Mouse (Mus musculus) heart, postnatal 10 days (tissue): ENCODE data around the gene Lin37. TPM values are rescaled to one million over a fixed set of nuclear protein-coding genes. Genes with fewer than 3 reads are reported as not detected.

ENCODE experiments used
- DNase-seq, 2 experiments: peaks; one replicate each; pipeline ENCODE4 v3.0.0; 2021
- intact Hi-C: fragments of 180-260 bp; cut with DNase I; formaldehyde crosslinking; loops from one replicate; pipeline ENCODE4 v1.15.1; 2025
- total RNA-seq, 2 experiments: library from RNA; stranded (reverse); gene quantifications; 2 replicates each; pipeline ENCODE4 v1.2.3; 2021

Gene Lin37
- total RNA-seq: 10 to 100 TPM; 15.0 to 23.6 TPM

DNA sequence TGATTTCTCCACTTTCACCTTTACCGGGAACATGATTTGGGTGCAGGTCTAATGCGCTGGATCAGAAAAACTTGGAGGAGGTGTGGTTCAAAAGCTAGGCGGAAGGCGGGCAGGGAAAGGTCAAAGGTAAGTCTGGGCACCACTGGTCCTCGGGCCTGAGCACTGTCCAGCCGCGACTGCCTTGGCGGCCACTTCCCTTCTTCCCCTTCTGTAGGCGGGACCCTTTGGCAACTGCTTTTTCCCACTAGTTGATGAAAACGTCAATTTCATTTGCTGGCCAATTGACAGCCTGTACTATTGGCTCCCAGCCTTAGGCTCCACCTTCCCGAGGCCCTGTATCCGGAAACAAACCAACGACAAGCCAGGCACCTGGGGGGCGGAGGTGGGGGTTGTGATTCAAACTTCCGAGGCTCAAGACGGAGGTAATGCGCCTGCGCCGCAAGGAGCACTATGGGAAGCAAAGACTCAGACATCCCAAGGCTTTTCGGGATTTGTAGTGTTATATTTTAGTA is at the start of gene Lin37:
Gene Lin37 (minus strand): TSS at position 396 of the 512 bp plus-strand sequence.
- DNase-seq: peak; percentile 98
- intact Hi-C loops: no loop called here

DNA sequence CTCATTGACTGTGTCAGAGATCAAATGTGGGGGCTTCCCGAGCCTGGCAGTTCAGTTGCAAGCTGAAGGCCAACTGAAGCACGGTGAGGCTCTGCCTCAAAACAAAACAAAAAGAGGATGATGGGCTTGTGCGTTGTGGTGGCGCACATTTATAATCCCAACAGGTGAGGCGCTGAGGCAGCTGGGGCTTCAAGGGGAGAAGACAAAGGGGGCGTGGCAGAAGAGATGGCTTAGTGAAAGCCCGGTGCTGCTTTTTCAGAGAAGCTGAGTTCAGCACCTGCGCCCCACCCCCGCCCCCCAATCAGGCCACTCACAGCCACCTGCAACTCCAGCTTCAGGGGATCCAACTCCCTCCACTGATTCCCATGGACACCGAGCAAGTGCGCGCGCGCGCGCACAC is 48.8 kb upstream of the Lin37 start:
- DNase-seq: no peak
- intact Hi-C loops: loop anchor here (1.0 to 5.0 kb wide), 2 partner anchors 19 to 116 kb away; partner anchors contain the start of gene Prodh2

DNA sequence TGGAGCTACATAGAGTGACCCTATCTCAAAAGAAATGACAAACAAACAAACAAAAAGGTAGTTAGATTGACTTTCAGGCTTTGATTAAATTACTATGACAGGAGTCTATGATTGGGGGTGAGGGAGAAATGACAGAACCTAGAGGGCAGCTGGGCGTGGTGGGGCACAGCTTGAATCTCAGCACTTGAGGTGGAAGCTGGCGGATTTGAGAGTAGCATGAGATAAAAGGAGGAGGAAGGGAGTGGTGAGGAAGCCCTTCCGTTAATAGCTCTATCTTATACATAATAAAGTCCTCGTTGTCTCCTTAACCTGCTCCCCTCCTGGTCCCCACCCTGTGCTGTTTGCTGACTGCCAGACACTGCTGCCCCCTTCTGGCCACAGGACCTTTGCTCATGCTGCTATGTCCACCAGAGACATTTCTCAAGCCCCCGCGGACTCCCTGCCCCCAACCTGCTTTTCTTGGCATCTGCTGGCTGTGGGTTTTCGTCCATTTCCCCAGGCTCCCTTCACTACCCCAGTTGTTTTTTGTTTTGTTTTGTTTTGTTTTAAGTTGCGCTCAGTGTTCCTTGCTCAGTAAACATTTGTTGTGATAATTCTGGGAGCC is 48.2 kb upstream of the Lin37 start:
- peak; percentile 58 to 68 for DNase-seq
- intact Hi-C loops: loop anchor here (1.0 to 5.0 kb wide), 2 partner anchors 19 to 116 kb away; partner anchors contain the start of gene Prodh2

DNA sequence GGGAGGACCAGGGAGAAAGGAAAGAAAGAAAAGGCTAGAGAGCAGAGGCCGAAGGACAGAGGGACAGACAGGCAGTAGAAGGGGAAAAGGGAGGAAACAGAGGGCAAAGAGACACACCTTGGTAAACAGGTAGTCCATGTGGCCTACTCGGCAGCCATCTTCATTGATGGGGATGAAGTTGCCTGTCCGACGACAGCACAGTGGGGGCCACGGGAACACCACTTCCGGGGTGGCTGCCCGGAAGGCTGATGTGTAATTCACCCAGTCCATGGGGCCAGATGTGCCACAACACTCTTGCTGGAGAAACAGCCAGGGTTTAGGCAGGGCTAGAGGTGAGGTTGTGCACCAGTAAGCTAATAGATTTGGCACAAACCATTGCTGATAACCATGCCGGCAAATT is 45.3 kb upstream of the Lin37 start:
- intact Hi-C loops: loop anchor here (5.0 kb wide), 1 partner anchor 113 kb away; the partner anchor contains the start of gene Prodh2
- no peak for DNase-seq

DNA sequence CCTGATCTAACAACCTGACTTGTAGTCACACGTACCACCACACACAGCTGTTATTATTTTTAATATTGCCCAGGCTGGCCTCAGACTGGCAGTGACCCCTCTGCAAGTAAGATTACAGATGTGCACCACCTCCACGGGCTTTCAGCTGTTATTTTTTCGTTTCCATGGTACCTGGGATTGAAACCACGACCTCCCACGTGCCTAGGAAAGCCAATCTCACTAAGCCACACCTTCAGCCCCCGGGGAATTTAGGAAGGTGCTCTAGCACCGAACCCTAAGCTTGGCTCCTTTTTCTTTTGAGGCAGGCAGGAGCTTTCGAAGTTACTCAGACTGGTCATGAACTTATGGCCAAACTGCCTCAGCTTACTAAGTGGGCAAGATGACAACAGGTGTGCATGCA is 44.8 kb upstream of the Lin37 start:
- no peak for DNase-seq
- intact Hi-C loops: no loop called here

DNA sequence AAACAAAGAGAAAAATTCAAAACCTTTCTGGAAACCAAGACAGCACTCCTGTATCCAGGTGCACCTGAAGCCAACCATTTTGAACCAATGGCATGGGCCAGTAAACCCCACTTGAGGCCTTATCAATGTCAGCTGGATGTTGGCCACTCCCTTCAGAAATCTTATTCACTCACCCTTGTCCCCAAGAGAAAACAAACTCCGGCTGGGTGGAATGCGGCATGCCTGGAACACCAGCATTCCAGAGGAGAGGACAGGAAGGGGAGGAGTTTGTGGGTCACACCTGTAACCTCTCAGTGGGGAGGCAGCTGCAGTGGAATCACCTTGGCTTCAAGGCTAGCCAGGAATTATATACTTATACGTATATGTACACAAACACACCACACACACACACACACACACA is 42.9 kb upstream of the Lin37 start:
- intact Hi-C loops: no loop called here
- DNase-seq: no peak

DNA sequence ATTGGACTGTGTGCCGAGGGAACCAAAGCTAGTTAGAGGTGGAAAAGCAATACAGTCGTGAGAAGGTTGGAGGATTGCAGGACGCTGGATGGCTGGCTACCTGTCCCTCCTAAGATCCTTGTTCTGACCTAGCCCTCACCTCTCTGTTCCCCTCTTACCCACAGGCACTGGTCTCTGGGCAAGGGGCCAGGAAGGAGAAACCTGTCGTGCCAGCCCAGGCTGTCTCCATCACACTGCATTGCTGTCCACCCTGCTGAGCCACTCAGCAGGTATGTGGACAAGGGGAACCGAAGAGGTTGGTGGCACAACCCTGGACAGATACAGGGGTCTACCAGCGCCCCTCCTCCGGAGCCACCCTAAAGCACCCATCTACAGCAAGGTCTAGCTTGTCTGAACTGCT is 41.0 kb upstream of the Lin37 start:
- intact Hi-C loops: no loop called here
- DNase-seq: no peak

DNA sequence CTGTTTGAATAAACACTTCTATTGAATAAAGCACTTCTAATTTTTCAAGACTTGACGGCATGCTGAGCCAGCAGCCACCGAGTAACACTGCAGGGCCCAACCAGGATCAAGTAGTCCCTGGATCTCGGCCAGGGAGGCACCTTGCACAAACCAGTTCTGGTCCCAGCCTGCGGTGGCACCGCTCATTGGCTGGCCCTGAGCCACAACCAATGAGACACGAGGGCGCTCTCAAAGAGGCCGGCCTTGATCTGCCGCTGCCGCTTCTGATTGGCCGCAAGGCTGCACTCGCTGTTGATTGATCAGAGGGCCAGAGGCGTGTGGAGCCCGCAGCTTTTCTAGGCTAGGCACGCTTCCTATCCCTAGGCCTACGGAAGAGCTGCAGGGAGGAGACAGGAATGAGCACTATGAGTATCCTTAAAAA is 40.3 kb upstream of the Lin37 start:
- peak; percentile 93 for DNase-seq
- intact Hi-C loops: loop anchor here (10.0 kb wide), 1 partner anchor 365 kb away; no protein-coding TSS in a partner anchor

DNA sequence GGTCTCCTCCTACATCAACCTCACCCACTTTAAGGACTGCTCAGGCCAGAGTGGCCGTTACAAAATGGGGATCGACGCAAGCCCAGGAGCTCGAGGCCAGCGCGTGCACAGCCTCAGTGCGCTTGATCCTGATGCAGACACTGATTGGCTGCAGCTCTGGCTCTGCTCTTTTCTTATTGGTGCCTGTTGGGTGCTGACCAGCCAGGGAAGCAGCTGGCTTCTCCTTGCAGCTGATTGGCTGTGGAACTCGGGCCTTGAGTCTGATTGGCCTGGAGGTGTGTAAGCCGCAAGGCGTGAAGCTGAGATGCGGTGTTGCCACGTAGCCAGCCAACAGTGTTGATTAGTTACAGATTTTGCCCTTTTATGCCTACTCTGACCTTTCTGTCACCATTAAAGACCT is 39.1 kb upstream of the Lin37 start, which contains the start of gene Zbtb32:
Gene Zbtb32 (minus strand): TSS at position 124 of the 400 bp plus-strand sequence.
- intact Hi-C loops: loop anchor here (10.0 kb wide), 1 partner anchor 366 kb away; no protein-coding TSS in a partner anchor
- DNase-seq: no peak

DNA sequence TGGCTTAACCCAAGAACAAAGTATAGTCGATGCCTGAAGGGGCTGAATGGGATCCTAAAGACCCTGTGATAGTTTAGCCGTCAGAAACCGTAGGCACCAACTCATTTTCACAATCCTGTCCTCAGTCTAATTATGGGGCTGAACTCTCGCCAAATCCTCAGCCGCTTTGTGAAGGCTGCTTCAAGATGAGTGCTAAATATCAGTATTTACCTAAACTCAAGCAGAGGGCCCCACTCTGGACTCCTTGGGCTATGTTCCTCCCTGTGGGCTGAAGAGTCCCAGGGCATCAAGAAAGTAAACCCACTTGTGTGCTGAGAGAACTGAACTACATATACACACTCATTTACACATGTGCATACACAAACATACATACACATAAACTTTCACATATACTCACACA is 37.2 kb upstream of the Lin37 start:
- no peak for DNase-seq
- intact Hi-C loops: loop anchor here (10.0 kb wide), 1 partner anchor 368 kb away; no protein-coding TSS in a partner anchor

DNA sequence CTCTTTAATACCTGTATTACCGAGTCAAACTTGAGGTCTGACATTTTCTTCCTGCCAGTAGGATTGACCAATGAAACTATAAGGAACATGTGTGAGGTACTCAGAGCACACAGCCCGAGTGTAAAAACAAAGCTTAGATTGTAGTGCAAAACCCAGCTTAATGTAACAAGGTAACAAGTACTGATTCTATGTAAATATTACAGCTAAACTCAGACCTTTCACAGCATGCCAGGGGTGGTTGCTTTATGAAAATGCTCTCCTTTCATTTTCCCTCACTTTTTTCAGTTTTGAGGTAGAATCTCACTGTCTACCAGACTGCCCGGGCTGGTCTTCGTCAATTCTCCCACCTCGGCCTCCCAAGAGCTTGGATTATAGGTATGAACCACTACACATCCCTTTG is 36.5 kb upstream of the Lin37 start:
- DNase-seq: no peak
- intact Hi-C loops: loop anchor here (10.0 kb wide), 1 partner anchor 369 kb away; no protein-coding TSS in a partner anchor

DNA sequence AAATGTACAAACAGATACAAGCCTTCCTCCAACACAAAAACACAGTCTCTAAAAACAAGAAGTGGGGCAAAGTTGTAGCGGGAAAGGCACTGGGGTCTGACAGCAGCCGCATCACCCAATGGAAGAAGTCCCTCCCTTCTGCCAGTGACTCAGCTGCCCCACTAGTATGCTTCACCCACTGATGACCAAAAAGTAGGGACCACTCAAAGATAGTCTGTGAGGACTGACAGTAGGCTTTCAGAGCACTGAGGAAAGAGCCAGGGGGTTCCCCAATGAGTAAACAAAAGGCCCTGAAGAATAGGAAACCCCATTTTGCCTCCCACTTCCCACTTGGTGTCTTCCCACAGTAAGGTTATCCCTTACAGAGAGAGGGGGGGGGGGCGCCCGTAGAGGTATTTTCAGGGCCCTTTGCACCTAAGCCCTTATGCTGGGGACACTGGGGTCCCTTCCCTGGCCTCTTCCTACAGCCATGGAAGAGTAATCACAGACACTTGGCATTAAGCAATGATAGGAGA is 34.9 kb upstream of the Lin37 start:
- DNase-seq: no peak
- intact Hi-C loops: loop anchor here (5.0 to 10.0 kb wide), 2 partner anchors 308 to 370 kb away; no protein-coding TSS in a partner anchor

DNA sequence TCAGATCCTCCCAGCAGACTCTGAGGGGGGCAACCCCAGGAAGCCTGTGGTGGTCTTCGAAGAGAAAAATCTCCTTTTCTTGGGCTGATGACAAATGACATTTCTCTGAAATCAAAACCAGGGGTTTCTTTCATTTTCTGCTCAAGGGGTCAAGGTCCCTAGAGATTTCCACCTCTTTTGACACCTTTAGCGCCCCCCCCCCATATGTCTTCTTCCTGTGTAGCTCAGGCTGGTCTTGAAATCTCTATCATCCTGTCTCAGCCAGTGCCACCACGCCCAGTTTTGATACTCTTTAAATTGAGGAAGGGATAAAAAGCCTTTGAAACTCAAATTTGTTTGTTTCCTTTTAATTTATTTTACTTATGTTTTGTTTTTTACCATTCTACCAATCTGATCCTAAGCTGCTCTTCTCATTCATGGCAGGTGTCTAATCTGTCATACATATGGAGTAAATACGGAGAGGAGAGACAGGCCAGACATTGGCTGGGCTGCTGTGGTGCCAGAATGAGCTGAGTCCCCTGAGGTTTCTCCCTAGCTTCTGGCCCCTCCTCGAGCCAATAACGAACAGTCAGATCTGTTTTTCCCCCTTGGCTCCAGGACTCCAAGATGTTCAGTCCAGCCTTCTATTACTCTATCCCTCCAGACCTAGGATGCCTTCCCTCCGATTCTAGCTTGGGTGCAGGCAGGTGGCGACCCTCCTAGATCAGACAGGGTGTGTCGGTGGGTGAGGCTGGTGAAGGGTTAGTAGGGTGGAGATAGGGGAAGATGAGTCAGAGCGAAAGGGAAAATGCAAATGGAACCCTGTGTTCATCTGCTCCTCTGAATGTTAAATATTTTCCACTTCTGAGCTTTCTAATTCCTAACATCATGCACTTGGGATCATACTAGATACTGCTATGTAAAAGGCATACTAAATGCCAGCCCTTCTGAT is 34.2 kb upstream of the Lin37 start:
- intact Hi-C loops: loop anchor here (5.0 to 10.0 kb wide), 2 partner anchors 308 to 371 kb away; no protein-coding TSS in a partner anchor
- DNase-seq: no peak

DNA sequence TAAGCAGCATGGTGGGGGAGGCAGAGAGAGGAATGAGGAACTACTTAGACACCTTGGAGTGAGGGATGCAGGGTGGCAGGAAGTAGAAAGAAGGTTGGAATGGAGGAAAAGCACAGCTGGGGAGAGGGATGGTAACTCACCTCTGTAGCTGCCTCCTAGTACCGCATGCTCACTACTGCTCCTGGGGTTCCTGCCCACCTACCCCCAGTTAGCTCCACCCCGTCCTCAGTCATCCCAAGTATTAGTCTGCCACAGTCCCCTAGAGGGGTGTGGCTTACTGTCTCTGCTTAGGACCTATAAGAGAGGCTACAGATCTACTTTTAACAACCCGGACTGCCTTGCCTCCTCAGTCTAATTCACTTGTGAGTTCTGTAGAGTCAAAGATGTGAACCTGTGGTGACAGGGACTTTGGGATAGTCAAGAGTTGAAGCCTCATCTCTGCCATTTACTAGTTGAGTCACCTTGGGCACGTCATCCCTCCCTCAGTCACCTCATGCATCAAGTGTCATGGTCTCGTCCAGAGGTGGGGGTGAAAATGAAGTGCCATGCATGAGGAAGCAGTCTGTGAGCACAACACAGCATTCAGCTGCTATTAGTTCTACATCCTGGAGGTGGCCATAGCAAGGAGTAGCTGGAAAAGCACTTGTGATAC is 33.3 kb upstream of the Lin37 start:
- intact Hi-C loops: loop anchor here (5.0 to 10.0 kb wide), 2 partner anchors 309 to 372 kb away; no protein-coding TSS in a partner anchor
- no peak for DNase-seq

DNA sequence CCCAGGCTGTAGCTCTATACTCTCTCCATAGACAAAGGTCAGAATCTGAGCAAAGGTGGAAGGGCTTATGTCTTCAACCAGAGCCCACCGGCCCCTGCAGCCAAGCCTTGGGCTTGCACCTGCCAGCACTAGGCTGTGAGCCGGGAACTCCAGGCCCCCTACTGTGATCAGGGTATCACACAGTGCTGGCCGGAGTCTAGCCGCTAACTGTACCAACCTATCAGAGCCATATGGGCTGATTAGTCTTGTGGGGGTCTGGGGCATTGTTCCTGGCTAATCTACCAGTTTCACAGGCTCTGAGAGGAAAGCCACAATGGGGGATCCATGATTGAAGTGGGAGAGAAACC is 31.9 kb upstream of the Lin37 start:
- intact Hi-C loops: loop anchor here (5.0 to 10.0 kb wide), 2 partner anchors 311 to 373 kb away; no protein-coding TSS in a partner anchor
- DNase-seq: no peak

DNA sequence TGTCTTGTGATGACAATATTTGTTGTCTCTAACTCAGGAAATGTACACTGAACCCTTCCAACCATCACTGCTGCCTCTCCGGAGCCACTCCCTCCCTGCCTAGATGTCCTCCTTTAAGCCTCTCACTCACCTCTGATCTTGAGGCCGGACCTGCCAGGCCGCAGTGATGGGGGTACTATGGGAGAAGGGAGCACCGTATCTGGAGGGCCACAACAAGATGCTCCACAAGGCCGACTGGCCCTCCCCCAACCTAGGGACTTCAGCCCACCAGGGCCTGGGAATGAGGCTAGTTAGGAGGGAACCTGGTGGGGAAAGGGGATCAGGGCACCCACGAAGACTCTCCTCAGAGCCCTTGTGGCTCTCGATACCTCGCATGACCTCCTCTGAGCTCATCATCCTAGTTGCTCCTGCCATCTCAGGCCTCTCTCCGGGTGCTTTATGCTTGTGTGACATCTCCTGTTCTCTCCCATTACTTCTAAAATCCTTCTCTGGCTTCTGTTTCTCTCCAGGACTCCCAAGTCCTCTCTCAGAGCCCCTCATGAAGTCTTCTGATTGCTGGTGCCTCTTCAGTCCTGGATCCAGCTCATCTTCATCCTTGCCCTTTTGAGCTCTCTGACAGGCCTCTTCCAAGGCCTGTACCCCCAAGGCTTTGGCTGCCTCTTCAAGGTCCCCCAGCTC is 31.4 kb upstream of the Lin37 start:
- intact Hi-C loops: loop anchor here (5.0 to 10.0 kb wide), 2 partner anchors 311 to 374 kb away; no protein-coding TSS in a partner anchor
- DNase-seq: no peak

DNA sequence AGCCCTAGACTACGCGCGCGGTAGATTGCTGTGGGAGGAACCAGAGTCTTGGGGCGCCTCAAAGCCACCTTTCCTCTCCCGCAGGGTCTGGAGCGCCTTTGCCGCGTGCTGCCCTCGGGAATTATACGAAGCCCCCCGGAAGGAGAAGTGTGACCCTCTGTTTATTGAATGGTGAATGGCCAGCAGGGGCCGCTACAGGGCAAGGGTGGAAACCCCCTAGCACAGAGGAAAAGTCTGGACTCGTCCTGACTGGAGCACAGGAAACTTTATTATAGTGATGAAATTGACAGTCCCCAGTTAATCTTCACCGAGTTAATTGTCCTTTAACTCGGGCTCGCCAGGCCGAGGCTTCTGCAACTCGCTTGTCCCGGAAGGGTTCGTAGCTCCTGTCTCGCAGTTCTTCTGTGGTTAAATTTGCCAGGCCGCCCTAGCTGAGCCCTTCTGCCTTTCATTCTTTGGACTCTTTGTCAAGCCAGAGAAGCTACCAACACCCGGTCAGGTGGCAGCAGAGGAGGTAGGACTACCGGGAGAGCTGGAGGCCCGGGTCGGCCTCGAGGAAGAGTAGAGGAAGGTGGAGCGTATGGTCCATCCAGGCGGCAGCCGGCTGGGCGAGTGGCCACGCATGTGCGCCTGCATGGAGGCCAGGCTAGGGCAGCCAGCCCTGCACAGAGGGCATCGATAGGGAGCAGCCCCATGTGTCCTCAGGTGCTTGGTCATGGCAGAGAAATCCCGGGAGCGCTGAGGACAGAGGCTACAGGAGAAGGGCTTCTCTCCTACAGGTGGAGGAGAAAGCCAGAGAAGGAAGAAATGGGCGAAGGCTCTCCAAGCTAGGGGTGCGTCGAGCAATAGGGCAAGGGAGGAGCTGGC is 30.0 kb upstream of the Lin37 start:
- DNase-seq: peak; percentile 88 to 92
- intact Hi-C loops: loop anchor here (1.0 to 10.0 kb wide), 6 partner anchors 19 to 375 kb away; partner anchors contain the start of gene Tmem147

DNA sequence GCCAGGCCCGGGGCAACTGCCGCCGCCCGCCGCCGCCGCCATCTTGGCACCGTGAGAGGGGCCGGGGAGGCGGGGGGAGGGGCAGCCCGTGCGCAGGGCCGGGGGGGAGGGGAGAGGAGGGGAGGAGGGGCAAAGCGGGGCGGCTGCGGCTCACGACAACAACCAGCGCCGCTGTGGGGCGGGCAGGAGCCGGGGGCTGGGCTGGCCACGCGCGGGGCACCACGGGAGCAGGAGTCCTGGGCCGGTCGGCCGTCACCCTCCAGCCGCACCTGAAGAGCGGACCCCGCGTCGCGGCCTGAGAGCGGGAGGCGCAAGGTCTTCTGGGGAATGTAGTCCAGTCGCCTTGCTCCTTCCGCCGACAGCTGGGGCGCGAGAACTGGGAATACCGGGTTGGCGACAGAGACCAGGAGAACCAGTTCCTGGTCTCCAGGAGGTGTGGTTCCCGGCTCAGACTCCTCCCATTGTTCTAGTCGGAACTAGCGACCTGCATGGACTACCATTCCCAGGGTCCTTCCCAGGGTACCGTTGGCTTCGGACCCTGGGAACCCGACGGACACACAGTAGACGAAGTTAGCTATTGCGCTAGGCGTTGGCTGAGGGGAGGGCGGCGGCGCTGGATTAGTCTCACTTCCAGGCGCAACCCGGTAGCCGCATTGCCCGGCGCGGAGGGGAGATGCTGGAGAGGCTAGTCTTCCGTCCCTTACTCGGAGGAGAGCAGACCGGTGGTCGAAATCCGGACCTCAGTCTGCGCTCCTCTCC is 29.2 kb upstream of the Lin37 start, which contains the start of gene Kmt2b:
Gene Kmt2b (minus strand): TSS at position 51 of the 759 bp plus-strand sequence.
- intact Hi-C loops: loop anchor here (1.0 to 2.0 kb wide), 4 partner anchors 19 to 270 kb away; partner anchors contain the start of gene Tmem147

More for the DNA sequence above, 29.2 kb upstream of the Lin37 start, which contains the start of gene Kmt2b:
- DNase-seq: peak; percentile 96 to 98
